Mouse (Mus musculus): ENCODE data around the gene Dusp3.

The Dusp3 gene

GRCm38 (mm10) chr11:101986913-101987312, at the start of gene Dusp3:
Dusp3 (minus strand) TSS chr11:101987013.
- no peak for DNase-seq (ENCODE audit: inconsistent ontology term)

DNA sequence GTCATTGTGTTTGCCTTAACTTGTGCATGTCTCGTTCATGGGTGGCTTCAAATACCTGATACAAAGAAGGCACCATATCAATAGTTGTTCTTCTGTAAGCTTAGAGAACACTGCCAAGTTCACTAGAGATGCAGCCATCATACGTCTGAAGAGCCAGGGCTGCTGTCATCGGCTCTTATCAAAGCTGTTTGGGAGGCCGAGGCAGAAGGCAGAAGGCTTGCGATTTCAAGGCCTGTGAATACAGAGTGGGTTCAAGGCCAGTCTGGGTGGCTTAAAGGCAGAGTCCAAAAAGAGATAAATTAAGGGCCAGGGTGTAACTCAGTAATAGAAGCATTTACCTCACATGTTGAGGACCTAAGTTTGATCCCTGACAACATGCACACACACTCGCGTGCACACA, 49.5 kb upstream of the Dusp3 start:
- no peak for DNase-seq (ENCODE audit: inconsistent ontology term)

DNA sequence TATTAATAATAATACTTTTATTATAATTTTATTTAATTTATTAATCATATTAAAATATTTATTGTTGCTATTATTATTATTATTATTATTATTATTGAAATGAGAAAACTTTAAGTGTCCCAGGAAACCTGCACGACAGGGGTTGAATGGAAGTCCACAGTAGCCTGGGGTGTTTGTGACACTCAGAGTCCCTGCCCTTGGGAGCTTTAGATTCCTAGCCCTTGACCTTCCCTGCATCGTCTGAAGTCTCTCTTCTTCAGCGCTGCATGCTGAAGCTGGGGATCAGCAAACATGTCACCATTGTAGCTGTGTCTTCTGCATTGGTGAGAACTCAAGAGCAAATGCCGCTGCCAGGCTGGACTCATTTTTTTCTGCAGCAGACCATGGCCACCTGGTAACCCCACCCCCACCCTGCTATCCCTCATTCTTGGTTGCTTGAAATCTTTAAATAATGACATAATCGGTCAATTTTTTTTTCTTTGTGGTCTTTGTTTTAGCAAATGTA, 48.7 kb upstream of the Dusp3 start:
- DNase-seq (ENCODE audit: inconsistent ontology term): no peak

- no peak for DNase-seq (ENCODE audit: inconsistent ontology term)
Measured at GRCm38 (mm10) chr11:102034887-102035286, 48.1 kb upstream of the Dusp3 start.

DNA sequence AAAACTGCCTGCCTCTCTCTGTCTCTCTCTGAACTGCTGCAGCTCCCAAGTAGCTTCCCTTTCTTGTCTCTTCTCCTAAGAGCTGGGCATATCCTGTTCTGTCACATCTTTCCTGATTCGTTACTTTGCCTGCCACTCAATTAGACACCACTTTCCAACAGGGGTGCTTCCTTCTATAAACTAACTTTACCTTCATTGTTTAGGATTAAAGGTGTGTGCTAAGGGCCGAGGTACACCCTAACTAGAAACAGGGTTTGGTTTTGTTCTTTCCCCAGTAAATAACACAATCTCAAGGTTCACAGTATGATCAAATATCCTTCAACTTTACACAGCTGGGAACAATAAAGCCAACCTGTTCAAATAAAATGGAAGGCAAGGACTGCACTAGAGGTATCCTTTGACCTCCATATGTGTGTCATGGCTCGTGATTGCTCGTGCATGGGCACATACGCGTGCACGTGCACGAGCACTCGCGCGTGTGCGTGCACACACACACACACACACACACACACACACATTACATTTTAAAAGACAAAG, 46.3 kb upstream of the Dusp3 start:
- DNase-seq (ENCODE audit: inconsistent ontology term): no peak

- no peak for DNase-seq (ENCODE audit: inconsistent ontology term)
Measured at GRCm38 (mm10) chr11:102031149-102031548, 44.3 kb upstream of the Dusp3 start.

DNA sequence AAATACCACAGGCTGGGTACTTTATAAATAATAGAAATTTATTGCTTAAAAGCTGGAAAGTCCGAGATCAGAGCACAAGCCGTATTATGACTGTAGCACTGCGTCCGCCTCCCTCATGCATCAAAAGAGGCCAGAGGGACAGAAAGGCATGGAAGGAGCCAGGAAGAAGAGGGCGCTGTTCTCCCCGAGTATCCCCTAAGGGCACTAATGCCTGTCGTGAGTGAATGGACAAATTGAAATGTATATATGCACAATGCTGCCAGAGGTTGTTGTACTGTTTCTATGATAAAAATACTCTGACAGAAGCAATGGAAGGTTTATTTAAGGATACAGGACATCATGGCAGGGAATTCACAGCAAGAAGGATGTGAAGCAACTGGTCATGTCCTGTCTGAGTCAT, 43.2 kb upstream of the Dusp3 start:
- no peak for DNase-seq (ENCODE audit: inconsistent ontology term)

DNA sequence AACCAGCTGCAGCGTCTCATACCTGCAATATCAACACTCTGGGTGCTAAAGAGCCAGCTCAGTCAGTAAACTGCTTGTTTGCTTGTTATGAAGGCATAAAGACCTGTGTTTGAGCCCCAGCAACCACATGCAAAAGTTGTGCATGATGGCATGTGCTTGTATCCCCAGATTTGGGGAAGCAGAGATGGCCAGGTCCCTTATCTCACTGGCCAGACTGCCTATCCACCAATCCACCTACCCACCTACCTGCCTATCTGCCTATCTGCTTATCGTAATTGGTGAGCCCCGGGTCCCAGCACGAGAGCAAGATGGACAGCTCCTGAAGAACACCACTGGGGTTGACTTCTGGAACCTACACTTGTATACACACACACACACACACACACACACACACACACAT, 42.5 kb upstream of the Dusp3 start:
- no peak for DNase-seq (ENCODE audit: inconsistent ontology term)

DNA sequence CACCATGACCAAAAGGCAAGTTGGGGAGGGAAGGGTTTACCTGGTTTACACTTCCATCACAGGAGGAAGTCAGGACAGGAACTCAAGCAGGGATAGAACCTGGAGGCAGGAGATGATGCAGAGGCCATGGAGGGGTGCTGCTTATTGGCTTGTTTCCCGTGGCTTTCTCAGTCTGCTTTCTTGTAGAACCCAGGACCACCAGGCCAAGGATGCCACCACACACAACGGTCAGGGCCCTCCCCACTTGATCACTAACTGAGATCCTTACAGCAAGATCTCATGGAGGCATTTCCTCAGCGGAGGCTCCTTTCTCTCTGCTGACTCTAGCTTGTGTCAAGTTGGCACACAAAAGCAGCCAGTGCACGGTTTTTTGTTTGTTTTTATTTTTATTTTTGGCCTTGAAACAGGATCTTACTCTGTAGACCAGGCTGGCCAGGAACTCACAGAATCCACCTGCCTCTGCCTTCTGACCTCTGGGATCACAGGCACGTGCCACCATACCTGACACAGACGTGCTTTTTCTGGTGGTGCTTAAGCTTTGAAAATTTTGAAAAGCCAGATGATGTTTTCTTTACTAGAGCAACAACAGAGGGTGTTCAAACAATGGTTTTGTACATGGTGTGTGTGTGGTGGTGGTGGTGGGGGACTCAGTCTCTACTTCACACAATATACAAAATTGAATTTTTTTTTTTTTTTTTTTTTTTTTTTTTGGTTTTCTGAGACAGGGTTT, 41.4 kb upstream of the Dusp3 start, which contains the start of gene Mpp3:
Mpp3 (minus strand) TSS at position 375 of the 730 bp plus-strand sequence.
- no peak for DNase-seq (ENCODE audit: inconsistent ontology term)

DNA sequence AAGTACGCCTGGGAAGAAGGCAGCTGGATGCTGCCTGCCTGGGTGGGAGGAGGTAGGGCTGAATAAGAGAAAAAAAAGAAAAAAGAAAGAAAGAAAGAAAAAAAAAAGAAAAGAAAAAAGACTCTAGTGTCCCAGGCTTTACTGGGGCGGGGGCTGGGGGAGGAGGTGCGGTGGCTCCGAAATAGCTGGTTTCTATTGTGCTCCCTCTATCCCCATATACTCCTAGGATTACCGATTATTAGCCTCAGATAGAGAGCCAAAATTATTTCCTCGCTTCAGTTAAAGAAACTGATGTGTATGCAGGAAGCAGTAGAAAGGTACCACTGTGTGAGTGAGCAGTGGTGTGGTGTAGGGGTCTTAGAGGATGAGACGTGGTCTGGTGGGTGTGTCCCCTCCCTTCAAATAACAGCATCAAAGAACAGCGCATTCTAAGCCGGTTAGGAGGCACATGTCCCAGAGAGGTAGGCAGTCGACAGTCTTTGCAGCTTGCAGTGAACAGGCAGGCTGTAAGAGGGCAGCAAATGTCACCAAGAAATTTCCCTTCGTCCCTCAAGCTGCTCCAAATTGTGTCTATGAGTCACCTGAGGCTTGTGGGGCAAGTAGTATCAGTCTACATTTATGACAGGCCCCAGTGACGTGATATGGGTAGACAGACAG, 40.7 kb upstream of the Dusp3 start:
- DNase-seq (ENCODE audit: inconsistent ontology term): peak; percentile 14

DNA sequence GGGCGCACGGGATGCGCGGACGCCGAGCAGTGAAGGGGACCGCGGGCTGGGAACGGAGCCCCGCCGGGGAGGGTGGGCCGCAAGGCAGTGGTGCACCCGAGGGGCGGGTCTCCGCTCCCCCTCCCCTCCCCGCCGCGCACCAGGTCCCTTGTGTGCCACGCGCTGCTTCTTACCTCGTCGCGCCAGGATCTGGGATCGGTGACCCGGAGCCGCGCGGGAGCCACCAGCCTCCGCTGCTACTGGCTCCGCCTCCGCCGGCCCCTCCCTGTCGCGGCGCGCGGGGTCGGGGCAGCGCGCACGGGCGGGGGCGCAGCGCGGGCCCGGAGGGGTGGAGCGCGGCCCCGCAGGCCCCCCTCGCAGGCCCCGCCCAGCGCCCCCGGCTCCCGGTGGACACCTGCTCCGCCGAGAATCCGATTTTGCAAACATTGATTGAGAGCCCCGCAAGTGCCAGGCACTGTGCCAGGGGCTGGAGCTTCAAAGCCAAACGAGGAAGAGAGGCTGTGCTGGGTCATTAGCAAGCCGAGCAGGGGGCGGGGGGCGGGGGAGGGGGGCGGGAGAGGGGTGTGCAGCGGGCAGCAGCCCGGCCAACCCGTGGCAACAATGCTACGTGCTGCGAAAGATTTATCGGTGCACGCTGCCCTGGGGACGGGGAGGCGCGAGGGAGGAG, 40.0 kb upstream of the Dusp3 start:
- DNase-seq (ENCODE audit: inconsistent ontology term): peak; percentile 76

DNA sequence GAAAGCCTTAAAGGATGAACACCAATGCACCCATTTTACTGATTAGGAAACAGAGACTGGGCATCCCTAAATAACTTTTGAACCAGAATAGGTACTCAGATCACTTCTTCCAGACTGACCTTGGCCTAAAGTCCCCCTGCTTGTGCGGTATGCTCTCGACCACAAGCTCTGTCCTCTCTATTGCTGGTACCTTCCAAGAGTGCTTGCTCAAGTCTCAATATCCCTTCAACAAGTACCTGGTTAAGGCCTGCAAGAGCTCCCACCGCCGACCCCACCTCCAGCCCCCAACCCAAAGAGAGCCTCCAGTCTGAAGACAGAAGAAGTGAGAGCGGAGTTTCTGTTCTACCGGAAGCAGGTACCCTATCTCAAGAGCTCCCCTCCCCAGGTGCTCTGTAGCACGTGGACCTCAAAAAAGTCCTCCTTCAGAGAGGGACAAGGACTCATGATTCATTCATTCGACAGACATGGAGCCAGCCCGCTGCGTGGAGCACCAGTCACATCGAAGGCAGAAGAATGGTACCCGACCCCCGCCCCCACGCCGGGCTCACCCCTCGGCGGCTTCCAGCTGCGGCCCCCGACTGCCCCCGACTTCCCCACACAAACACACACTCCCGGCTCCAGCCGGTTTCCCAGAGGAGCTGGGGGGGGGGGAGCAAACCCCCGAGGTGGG, 39.3 kb upstream of the Dusp3 start:
- DNase-seq (ENCODE audit: inconsistent ontology term): no peak

- no peak for DNase-seq (ENCODE audit: inconsistent ontology term)
Measured at GRCm38 (mm10) chr11:102025354-102025753, 38.5 kb upstream of the Dusp3 start.

- no peak for DNase-seq (ENCODE audit: inconsistent ontology term)
Measured at GRCm38 (mm10) chr11:102024875-102025274, 38.1 kb upstream of the Dusp3 start.

DNA sequence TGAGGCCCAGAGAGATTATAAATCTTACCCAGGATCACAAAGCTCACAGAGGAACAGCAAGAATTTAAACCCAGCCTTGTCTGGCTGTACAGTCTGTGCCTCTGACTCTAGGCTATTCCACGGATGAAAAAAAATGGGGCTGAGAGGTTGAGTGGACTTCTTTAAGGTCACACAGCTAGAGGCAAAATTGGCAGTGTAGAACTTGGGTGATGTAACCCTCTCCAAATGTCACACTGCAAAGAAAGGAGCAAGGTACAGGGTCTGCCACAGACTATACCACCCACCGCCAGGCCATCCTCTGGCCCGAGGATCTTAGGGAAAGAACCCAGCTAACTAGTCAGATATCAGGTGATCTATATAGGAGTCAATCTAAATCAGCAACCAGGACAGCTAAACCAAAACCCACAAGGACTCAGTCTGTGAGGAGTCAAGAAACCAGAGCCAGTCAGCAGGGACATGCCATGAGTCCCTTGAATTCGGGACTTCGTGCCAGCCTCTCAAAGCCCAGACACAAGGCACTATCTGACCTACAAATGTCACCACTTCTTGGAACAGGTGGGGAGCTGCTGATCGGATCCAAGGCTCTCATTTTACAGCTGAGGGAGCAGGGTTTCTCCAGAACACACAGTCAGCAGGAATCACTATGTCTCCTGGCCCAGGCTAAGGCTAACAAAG, 37.4 kb upstream of the Dusp3 start:
- DNase-seq (ENCODE audit: inconsistent ontology term): no peak

DNA sequence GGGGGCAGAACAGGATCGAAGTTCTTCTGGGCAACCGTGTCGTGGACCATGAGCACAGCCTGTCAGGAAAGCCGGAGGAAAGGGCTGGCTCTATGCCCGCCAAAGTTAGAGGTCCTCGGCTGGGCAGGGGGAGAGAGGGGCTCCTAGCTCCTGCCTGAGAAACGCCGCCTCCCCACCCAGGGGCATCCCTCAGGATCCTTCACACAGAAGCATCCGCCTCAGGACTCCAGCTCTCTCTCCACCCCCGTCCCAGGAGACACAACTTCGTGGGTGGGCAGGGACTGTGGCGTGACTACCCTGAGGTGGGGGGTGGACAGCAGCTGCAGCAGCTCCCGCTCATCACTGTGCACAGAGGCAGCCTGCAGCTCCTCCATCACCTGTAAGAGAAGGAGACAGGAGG, 36.6 kb upstream of the Dusp3 start:
- no peak for DNase-seq (ENCODE audit: inconsistent ontology term)

DNA sequence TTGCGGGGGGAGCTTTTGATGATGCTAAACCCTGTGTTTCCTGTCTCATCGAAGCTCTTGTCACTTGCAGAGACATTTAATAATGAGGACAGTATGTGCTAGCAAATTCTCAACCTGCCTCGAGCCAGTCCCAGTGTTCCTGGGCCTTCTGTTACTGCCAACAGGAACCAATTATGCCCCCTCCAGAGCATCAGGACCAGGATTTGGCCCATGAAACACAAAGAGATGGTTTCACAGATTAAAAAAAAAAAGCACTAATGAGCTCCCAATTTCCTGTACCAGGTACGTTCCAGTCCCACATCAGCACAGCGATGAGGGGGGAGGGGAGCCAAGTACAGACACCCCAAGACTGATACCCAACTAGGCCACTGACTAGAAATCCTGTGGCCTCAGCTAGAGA, 34.4 kb upstream of the Dusp3 start:
- DNase-seq (ENCODE audit: inconsistent ontology term): no peak

DNA sequence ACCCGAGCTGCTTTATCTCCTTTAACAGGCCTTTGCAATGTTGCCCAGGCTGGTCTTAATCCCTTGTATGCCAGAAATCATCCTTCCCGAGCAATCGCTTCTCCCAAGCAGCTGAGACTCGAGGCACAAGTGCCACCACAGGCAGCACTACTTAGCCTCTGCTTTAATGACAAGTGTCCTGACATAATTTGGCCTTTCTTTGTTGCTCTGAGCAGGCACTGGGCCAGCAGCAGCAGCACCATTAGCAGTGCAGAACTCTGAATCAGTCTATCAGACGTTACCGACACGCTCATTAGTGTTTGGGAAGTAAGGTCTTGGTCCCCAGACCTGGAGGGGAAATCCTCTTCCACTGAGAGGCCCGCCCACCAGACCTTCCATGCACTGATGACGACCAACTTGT, 32.9 kb upstream of the Dusp3 start:
- peak; percentile 24 for DNase-seq (ENCODE audit: inconsistent ontology term)

DNA sequence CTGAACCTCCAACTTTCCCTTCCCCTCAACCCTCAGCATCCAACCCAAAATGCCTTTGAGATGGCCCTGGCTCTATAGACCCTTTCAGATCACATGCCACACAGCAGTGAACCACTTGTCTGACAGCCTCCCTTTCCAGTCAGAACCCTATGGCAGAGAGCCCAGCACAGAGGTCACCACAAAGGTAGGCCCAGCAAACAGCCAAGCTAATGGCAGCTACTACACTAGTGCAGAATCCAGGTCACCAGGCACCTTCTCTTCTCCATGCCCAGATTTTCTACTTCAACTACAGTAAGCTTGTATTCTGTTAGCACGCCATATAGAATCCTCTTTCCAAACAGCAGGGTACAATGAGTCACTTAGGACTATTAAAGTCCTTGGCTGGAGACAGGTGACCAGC, 29.3 kb upstream of the Dusp3 start:
- DNase-seq (ENCODE audit: inconsistent ontology term): no peak

DNA sequence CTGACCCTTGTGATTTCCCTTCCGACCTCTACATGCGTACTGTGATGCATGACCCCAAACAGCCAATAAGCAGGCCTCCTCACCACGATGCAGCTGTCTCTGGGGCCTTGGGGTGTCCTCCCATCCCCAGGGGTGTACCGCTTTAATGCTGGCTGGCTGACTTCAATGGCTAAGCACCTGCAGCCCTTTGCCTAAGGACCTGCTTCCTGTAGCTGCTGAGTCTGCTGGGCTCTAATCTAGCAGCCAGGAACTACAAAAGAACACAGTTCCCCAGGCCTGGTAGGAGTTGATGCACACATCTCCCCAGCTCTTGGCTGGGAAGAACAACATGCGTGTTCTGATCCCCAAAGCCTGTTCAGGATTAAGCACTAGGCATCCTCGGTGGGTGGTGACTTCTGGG, 28.7 kb upstream of the Dusp3 start:
- no peak for DNase-seq (ENCODE audit: inconsistent ontology term)

GRCm38 (mm10) chr11:102013201-102013600, 26.4 kb upstream of the Dusp3 start:
- no peak for DNase-seq (ENCODE audit: inconsistent ontology term)
